Mouse (Mus musculus) thymus, adult 18-20 months (tissue): ENCODE data around the gene Tmem135.
"Not testable (repeated sequence)": the region's sequence is repeated elsewhere in the genome, so short reads cannot be mapped to it uniquely, and the experiment has no call there.

Experiments
- DNase-seq, 2 experiments: peaks; one replicate each; pipeline ENCODE4 v3.0.0; 2022; ENCODE audit warnings: mixed read lengths in 2 of 2

The Tmem135 gene

GRCm38 (mm10) chr7:89317088-89317487, 86.9 kb downstream of the Tmem135 start:
- not testable (repeated sequence) for DNase-seq

GRCm38 (mm10) chr7:89316112-89316511, 87.9 kb downstream of the Tmem135 start:
- DNase-seq, result no peak

DNA sequence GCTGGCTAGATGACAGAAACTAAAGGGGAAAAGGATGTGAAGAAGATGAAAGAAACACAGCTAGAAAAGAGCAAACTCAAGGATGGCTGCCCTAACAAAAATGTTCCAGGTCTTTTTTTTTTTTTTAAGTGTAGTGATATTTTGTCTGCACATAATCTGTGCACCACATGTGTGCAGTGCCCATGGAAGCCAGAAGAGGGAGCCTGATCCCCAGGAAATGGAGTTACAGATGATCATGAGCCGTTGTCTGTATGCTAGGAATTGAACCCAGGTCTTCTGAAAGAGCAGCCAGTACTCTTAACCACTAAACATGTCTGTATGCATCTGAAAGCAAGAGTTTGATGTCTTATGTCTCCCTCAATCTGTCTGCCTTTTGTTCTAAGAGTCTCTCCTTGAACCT, 92.5 kb downstream of the Tmem135 start:
- no peak for DNase-seq

GRCm38 (mm10) chr7:89308926-89309325, 95.1 kb downstream of the Tmem135 start:
- no peak for DNase-seq

- DNase-seq, result no peak
Observed at GRCm38 (mm10) chr7:89308238-89308637, 95.8 kb downstream of the Tmem135 start.

GRCm38 (mm10) chr7:89306831-89307230, 97.2 kb downstream of the Tmem135 start:
- DNase-seq, result no peak

DNA sequence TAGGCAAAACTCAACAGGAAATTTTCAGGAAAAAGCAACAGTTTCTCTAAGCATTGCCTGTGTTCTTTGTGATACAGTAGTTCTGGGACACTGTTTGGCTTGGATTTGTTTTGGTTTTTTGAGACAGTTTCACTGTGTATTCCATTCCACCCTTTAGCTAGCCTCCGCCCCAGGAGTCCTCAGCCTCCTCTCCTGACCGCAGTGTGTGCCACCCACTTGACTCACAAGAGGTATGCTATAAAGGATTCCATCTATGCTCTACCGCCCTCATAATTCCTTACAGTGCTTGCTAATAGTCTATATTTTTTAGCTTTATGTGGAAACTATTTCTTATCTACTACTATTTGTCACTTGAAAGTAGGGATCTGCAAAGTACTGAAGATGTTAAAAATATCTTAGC, 99.1 kb downstream of the Tmem135 start:
- no peak for DNase-seq

- no peak for DNase-seq
Observed at GRCm38 (mm10) chr7:89303765-89304164, 100.3 kb downstream of the Tmem135 start.

- DNase-seq, result no peak
Observed at GRCm38 (mm10) chr7:89298911-89299458, 105.0 kb downstream of the Tmem135 start.

- DNase-seq, result no peak
Observed at GRCm38 (mm10) chr7:89296941-89297340, 107.1 kb downstream of the Tmem135 start.

- DNase-seq, result no peak
Observed at GRCm38 (mm10) chr7:89282664-89283063, 121.4 kb downstream of the Tmem135 start.

DNA sequence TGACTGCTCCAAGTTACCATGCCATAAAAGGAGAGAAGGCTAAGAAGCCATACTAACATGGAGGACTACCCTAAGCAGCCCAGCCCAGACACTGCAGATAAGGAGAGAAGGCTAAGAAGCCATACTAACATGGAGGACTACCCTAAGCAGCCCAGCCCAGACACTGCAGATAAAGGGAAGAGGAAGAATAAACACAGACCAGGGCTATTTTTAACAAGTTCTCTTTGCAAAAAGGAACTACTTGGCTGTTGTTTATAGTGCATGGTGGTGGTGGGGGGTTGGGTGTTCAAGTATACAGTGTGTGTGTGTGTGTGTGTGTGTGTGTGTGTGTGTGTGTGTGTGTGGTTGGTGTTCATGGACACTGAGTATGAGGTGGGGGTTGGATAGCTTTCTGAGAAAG, 133.6 kb downstream of the Tmem135 start:
- not testable (repeated sequence) for DNase-seq

DNA sequence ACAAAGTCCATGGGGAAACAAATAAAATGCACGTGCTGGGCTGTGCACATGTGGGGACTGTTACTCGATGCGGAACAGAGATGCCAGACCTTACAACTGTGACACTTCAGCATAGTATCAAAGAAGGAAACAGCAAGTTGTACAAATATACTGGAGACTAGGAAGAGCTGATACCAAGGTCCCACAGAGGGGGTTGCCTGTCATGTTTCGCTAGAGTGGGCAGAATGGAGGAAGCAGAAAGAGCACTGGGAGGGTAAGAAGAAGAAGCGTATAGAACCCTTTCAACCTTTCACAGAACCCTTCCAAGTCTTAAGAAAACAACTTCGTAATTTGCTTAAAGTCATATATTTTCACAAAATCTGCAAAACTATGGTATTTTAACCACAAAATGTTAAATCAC, 134.2 kb downstream of the Tmem135 start:
- DNase-seq, result no peak

- DNase-seq, result no peak
Observed at GRCm38 (mm10) chr7:89267542-89267941, 136.5 kb downstream of the Tmem135 start.

DNA sequence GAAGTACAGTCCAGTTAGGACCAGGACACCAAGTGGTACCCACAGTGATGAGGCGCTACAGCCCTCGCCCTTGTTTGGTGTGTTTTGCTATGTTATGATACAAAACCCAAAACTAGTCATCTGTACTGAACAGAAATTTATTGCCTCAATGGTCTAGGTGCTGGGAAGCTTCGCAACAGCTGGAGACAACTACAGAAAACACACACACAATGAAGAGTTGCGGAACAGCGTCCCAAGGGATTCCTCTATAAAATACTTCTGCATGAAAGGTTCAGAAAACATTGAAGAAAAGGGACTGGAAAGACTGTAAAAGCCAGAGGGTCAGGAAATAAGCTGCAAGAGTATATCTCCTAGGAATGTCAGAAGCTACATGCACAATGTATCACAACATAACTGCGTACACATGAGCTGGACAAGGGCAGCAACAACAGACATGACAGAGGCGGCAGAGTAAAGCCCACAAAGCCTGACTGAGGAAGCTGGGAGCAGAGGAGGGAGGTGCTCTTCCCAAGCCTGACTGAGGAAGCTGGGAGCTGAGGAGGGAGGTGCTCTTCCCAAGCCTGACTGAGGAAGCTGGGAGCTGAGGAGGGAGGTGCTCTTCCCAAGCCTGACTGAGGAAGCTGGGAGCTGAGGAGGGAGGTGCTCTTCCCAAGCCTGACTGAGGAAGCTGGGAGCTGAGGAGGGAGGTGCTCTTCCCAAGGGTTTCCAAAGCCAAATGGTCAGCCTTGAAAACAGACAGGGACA, 137.8 kb downstream of the Tmem135 start:
- DNase-seq, result no peak

DNA sequence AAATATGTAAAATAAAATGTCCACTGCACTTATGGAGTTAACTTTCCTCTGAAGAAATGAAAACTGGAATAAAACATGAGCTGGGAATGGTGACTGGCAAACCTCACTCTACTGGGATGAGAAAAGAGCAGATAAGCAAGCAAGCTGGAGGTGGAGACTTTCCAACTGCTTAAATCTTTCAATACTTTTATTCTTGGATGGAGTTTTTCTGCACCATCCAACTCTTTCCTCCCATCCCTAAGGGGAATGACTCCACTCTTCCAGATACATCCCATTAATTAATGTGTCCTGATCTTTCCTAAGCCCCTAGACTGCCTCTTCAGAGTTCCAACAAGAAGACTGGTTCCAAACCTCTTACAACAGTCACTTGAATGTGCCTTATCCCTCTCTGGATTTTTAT, 143.1 kb downstream of the Tmem135 start:
- no peak for DNase-seq

DNA sequence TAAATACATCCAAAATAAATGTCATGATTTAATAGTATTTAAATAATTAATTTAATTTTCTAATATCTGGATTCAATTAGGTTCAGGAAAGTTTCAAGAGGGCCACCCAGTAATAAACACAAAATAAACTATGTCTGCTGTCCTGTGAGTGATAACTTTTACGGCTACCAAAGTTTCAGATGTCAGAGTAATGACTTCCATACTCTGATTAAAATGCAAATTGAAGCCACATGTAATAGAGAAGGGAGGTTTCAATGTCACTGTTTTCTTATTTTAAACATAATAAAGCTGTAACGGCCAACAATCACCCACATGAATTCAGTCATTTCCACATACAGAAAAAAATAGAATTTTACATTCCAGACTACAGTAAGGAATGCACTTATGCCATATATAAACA, 145.2 kb downstream of the Tmem135 start:
- DNase-seq, result no peak

DNA sequence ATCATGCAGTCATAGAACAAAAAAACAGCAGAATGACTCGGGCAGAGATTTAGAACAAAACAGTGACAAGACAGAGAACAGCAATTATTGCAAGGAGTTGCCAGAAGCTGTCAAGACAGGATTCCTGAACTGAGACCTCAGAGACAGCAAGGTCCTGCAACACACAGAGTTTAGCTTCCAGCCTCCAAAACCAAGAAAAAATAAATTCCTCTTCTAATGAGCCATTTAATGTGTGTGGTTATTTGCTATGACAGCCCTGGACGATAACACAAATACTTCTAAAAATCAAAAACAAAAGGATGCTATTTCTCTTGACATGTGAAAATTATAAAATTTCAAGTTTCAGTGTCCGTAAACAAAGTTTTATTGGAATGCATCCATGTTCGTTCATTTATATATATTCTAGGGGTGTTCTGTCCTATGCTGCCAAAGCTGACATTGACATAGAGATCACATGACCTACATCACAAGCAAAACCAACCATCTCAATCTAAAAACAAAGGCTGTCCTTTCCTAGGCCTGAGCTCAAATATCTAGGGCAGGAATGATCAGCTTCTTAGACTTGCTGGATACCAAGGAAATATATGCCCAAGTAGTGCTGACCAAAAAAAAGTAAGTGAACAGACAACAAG, 146.0 kb downstream of the Tmem135 start:
- no peak for DNase-seq

GRCm38 (mm10) chr7:89253772-89254171, 150.2 kb downstream of the Tmem135 start:
- DNase-seq, result no peak

- no peak for DNase-seq
Observed at GRCm38 (mm10) chr7:89253317-89253716, 150.7 kb downstream of the Tmem135 start.

- DNase-seq, result no peak
Observed at GRCm38 (mm10) chr7:89251880-89252453, 152.1 kb downstream of the Tmem135 start.

GRCm38 (mm10) chr7:89248135-89248850, 155.7 kb downstream of the Tmem135 start:
- peak; percentile 18 to 38 for DNase-seq

DNA sequence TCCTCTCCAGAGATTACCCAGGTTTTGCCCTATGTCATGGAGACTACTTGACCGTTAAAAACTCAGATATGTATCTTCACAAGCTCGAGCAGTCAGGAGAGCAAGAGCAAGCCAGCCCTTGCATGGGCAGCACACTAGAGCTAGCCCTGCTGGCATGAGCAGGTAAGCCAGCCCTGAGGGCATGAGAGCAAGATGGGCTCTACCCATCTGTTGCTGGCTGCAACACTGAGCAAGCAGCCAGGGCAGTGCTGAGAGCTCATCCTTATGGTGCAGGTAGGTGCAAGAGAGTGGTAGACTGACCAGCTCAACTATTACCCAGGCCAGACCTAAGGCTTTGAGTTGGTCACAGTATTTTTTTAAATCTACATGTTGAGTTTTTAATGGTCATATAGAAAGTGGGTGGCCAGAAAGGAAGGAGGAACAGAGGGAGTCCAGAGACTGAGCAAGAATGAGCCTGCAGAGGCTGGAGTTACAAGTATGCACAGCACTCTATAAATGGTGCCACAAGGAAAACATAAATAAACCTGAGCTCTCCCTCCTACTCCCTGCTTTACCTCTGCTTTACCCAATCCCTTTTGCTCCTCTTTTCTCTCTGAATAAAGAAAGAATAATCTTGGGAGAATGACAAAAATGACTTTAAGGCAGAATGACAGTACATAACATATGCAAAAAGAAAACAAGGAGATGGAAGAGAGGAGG, 156.9 kb downstream of the Tmem135 start:
- no peak for DNase-seq
